Mouse (Mus musculus): ENCODE measurements around the gene Rln3. TPM values are rescaled to one million over a fixed set of nuclear protein-coding genes. Genes with fewer than 3 reads are reported as not detected.
A peak's percentile ranks its signal among the peaks of the same experiment; 100 is the strongest.

The Rln3 gene
- polyA plus RNA-seq, 1 experiment, result 0.19 TPM

GRCm38 (mm10) chr8:84021569-84021968 lies 23.2 kb downstream of the Rln3 start:
- DNase-seq, result peak; percentile 54
- no peaks in the 10 kb centered on the region for H3K36me3 ChIP-seq (ENCODE audit: control insufficient read depth, insufficient read depth, low read length)
- 32% methylated on average over 12 of the region's 12 CpGs for WGBS
- peak overlapping the region; percentile 4; the same call in 1 of the 2 replicates for H3K27ac ChIP-seq (ENCODE audit: insufficient read depth, low read depth, low read length)
- no peaks in the 10 kb centered on the region for H3K27me3 ChIP-seq (replicated peaks; ENCODE audit: control insufficient read depth, insufficient read depth, low read length)
- peak overlapping the region; percentile 11; the same call in 1 of the 2 replicates for H3K4me3 ChIP-seq (ENCODE audit: insufficient read depth, low read depth, low read length)
- TF ChIP-seq POLR2A (IDR thresholded peaks at IDR 0.05; ENCODE audit: low read depth, low read length), result no peak
- no peak for TF ChIP-seq CTCF (conservative IDR thresholded peaks at IDR 0.05; ENCODE audit: insufficient read depth, insufficient read length, low read depth, low read length)
- H3K4me1 ChIP-seq (ENCODE audit: control insufficient read depth, insufficient read depth, low read length), result peaks cover 31% of the 10 kb centered on the region

DNA sequence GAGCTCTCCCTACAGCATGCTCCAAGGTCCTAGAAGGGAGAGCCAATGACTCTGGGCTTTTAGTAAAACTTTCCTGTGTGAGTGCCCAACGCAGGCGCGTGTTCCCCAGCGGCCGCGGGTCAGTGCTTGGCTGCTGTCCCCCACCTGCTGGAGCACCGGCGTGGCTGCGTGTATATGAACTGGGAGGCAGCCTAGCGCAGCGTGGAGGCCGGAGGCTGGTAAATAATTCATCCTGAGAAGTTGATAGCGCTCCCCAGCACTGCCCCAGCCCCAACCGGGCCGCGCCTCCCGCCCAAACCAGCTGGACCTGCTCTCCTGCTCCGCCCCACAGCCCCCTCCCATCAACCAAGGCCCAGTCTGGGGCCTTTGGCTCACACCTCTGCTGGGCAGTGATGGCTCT lies 23.7 kb downstream of the Rln3 start, which contains the start of gene Palm3:
Palm3 (plus strand) TSS at position 376 of the 400 bp plus-strand sequence.
- TF ChIP-seq POLR2A (IDR thresholded peaks at IDR 0.05; ENCODE audit: low read depth, low read length) (no peak), CTCF (conservative IDR thresholded peaks at IDR 0.05; ENCODE audit: insufficient read depth, insufficient read length, low read depth, low read length) (no peak)
- DNase-seq, result peak; percentile 88
- H3K27me3 ChIP-seq (replicated peaks; ENCODE audit: control insufficient read depth, insufficient read depth, low read length), result no peaks in the 10 kb centered on the region
- H3K4me1 ChIP-seq (ENCODE audit: control insufficient read depth, insufficient read depth, low read length), result peaks cover 31% of the 10 kb centered on the region
- no peaks in the 10 kb centered on the region for H3K36me3 ChIP-seq (ENCODE audit: control insufficient read depth, insufficient read depth, low read length)
- 15% methylated on average over 18 of the region's 18 CpGs for WGBS
- H3K4me3 ChIP-seq (ENCODE audit: insufficient read depth, low read depth, low read length), result peak within 1 kb of the TSS; percentile 11; the same call in 1 of the 2 replicates
- H3K27ac ChIP-seq (ENCODE audit: insufficient read depth, low read depth, low read length), result peak within 1 kb of the TSS; percentile 45; the same call in 1 of the 2 replicates

DNA sequence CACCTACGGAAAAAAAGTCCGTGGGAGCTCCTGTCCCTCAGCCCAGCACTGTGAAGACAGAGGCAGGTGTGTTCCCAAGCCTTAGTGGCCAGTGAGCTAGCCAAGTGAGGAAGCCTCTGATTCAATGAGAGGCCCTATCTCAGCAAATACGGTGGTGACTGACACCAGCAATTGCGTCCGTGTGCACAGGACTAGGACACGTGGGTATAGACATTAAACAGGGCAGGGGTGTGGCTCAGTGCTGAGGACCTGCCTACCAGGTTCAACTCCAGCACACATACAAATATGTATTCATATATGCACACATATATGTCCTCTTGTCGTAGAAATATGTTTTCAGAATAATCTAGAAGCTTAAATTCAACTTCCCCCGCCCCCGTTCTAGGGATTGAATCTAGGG lies 25.1 kb downstream of the Rln3 start:
- TF ChIP-seq CTCF (conservative IDR thresholded peaks at IDR 0.05; ENCODE audit: insufficient read depth, insufficient read length, low read depth, low read length), result no peak
- no peak for TF ChIP-seq POLR2A (IDR thresholded peaks at IDR 0.05; ENCODE audit: low read depth, low read length)
- DNase-seq, result no peak
- WGBS, result 78% methylated on average over 9 of the region's 9 CpGs
- no peaks in the 10 kb centered on the region for H3K36me3 ChIP-seq (ENCODE audit: control insufficient read depth, insufficient read depth, low read length)
- H3K27me3 ChIP-seq (replicated peaks; ENCODE audit: control insufficient read depth, insufficient read depth, low read length), result no peaks in the 10 kb centered on the region
- no peak overlapping the region for H3K4me3 ChIP-seq (ENCODE audit: insufficient read depth, low read depth, low read length)
- peaks cover 31% of the 10 kb centered on the region for H3K4me1 ChIP-seq (ENCODE audit: control insufficient read depth, insufficient read depth, low read length)
- H3K27ac ChIP-seq (ENCODE audit: insufficient read depth, low read depth, low read length), result no peak overlapping the region

- Histone ChIP-seq H3K36me3 (ENCODE audit: control insufficient read depth, insufficient read depth, low read length) (no peaks in the 10 kb centered on the region), H3K27me3 (replicated peaks; ENCODE audit: control insufficient read depth, insufficient read depth, low read length) (no peaks in the 10 kb centered on the region), H3K27ac (ENCODE audit: insufficient read depth, low read depth, low read length) (no peak overlapping the region), H3K4me1 (ENCODE audit: control insufficient read depth, insufficient read depth, low read length) (peaks cover 6% of the 10 kb centered on the region; the same call in 1 of the 2 replicates), H3K4me3 (ENCODE audit: insufficient read depth, low read depth, low read length) (no peak overlapping the region)
- 97% methylated on average over 5 of the region's 5 CpGs for WGBS
- no peak for TF ChIP-seq POLR2A (IDR thresholded peaks at IDR 0.05; ENCODE audit: low read depth, low read length)
- no peak for TF ChIP-seq CTCF (conservative IDR thresholded peaks at IDR 0.05; ENCODE audit: insufficient read depth, insufficient read length, low read depth, low read length)
- DNase-seq, result no peak
Measured at GRCm38 (mm10) chr8:84015833-84016232, 29.0 kb downstream of the Rln3 start.

GRCm38 (mm10) chr8:84012499-84013165 lies 32.2 kb downstream of the Rln3 start:
- 15% methylated on average over 35 of the region's 35 CpGs for WGBS
- DNase-seq, result peak; percentile 78
- peak overlapping the region; percentile 39 for H3K4me3 ChIP-seq (ENCODE audit: insufficient read depth, low read depth, low read length)

DNA sequence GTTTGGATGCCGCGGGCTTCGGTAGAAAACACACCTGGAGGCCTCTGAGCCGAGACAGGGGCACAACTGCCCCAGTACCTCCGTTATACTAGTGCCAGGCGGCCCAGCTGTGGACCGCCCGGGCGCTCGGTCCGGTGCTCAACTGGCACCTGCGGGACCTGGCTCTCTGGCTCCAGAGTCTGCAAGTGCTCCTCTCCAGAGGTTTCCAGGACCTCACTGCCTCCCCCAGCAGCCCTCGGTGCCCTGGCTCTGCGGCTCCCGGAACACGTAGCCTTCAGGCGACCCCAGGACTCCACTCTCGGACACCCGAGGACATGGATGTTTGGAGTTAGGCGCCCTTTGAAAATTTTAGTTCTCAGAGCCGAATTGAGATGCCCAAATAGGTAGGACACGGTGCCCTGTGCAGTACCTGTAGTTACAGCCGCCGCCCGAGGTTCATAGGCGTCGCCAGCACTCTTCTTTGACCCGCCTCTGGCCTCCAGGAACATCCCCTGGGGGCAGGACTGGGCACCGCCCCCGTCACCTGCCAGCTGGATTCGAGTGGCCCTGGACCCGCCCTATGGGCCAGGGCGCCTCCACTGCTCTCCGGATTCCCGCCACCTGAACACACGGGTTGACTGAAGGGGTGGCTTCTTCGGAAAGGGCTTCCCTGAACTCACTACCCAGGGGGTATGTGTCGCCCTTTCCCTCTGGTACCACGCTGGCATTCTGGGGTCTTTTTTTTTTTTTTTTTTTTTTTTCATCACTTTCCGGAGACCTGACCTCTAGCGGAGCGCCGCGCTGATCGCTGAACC lies 32.9 kb downstream of the Rln3 start, which contains the start of gene 2210011C24Rik:
2210011C24Rik (minus strand) TSS at position 467 of the 794 bp plus-strand sequence.
- peak; percentile 92 for DNase-seq
- peak within 1 kb of the TSS; percentile 18; the same call in 1 of the 2 replicates for H3K27ac ChIP-seq (ENCODE audit: insufficient read depth, low read depth, low read length)
- peaks cover 6% of the 10 kb centered on the region for H3K4me1 ChIP-seq (ENCODE audit: control insufficient read depth, insufficient read depth, low read length)
- H3K36me3 ChIP-seq (ENCODE audit: control insufficient read depth, insufficient read depth, low read length), result no peaks in the 10 kb centered on the region
- H3K27me3 ChIP-seq (replicated peaks; ENCODE audit: control insufficient read depth, insufficient read depth, low read length), result no peaks in the 10 kb centered on the region
- WGBS, result 1% methylated on average over 45 of the region's 45 CpGs
- H3K4me3 ChIP-seq (ENCODE audit: insufficient read depth, low read depth, low read length), result peak within 1 kb of the TSS; percentile 54
- TF ChIP-seq POLR2A (IDR thresholded peaks at IDR 0.05; ENCODE audit: low read depth, low read length) (no peak), CTCF (conservative IDR thresholded peaks at IDR 0.05; ENCODE audit: insufficient read depth, insufficient read length, low read depth, low read length) (no peak)

More at GRCm38 (mm10) chr8:84012499-84013165, 32.2 kb downstream of the Rln3 start:
- TF ChIP-seq CTCF (conservative IDR thresholded peaks at IDR 0.05; ENCODE audit: insufficient read depth, insufficient read length, low read depth, low read length) (no peak), POLR2A (IDR thresholded peaks at IDR 0.05; ENCODE audit: low read depth, low read length) (no peak)
- no peaks in the 10 kb centered on the region for H3K27me3 ChIP-seq (replicated peaks; ENCODE audit: control insufficient read depth, insufficient read depth, low read length)
- H3K4me1 ChIP-seq (ENCODE audit: control insufficient read depth, insufficient read depth, low read length), result peaks cover 6% of the 10 kb centered on the region
- H3K27ac ChIP-seq (ENCODE audit: insufficient read depth, low read depth, low read length), result 0 out of 2 replicates have a peak overlapping the region, but pooled peaks have one; percentile 18
- no peaks in the 10 kb centered on the region for H3K36me3 ChIP-seq (ENCODE audit: control insufficient read depth, insufficient read depth, low read length)
